Mouse (Mus musculus): ENCODE data around the gene 3110082J24Rik. TPM values are rescaled to one million over a fixed set of nuclear protein-coding genes. Genes with fewer than 3 reads are reported as not detected.

Gene 3110082J24Rik
- polyA plus RNA-seq, 1 experiment: not detected

GRCm38 (mm10) chr5:30152007-30152406 lies 46.1 kb upstream of the 3110082J24Rik start:
- DNase-seq (ENCODE audit: low read depth in 1 of 2, low spot score in 2 of 2): no peak
- WGBS: 84% methylated on average over 4 of the region's 4 CpGs
- no peak overlapping the region for H3K4me3 ChIP-seq (ENCODE audit: extremely low read depth, insufficient read depth, insufficient read length)

DNA sequence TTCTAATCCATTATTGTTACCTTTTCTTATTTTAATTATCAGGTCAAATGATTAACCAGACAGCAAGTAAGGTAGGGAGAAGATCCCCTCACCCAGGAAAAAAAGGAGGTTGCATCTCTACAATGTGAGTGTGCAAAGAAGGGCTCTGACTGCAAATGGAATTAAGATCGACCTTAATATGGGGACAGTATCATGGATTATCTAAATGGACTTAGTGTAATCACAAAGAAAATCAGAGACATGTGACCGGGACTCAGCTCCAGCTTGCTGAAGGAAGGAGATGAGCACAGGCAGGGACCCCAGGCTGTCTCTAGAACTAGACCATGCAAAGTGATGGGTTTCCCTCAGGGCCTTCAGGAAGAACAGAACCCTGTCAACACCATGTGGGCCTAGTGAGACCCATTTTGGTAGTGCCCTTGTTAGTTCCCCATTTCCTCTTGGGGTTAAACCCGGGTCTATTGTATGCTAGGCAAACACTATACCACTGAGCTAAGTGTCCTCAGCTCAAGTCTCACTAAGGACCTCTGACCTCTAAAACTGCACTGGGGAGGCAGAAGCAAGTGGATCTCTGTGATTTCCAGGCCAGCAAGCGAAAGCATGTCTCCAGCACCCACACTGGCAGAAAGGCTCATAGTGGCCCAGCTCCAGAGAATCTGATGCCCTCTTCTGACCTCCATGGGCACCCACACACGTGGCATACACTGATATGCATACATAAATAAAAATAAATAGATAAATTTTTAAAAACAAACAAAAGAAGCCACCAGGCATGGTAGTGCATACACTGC lies 42.4 kb upstream of the 3110082J24Rik start:
- no peak for TF ChIP-seq POLR2A (IDR thresholded peaks at IDR 0.05; ENCODE audit: low read depth, low read length)
- no peak for TF ChIP-seq CTCF (IDR thresholded peaks at IDR 0.05; ENCODE audit: extremely low read depth, insufficient read depth, insufficient read length, insufficient replicate concordance)
- H3K4me1 ChIP-seq (ENCODE audit: control insufficient read depth, insufficient read depth, insufficient read length): no peaks in the 10 kb centered on the region; the same call in 1 of the 2 replicates
- H3K36me3 ChIP-seq (ENCODE audit: control insufficient read depth, insufficient read depth, low read length): peaks cover 17% of the 10 kb centered on the region
- 78% methylated on average over 5 of the region's 5 CpGs for WGBS
- no peak for DNase-seq (ENCODE audit: low read depth in 1 of 2, low spot score in 2 of 2)
- H3K4me3 ChIP-seq (ENCODE audit: extremely low read depth, insufficient read depth, insufficient read length): no peak overlapping the region
- no peak overlapping the region for H3K27ac ChIP-seq (ENCODE audit: insufficient read depth, low read length)
- H3K27me3 ChIP-seq (ENCODE audit: control insufficient read depth, insufficient read depth, low read length): no peaks in the 10 kb centered on the region

More at GRCm38 (mm10) chr5:30152007-30152406, 46.1 kb upstream of the 3110082J24Rik start:
- Histone ChIP-seq H3K27ac (ENCODE audit: insufficient read depth, low read length) (no peak overlapping the region), H3K36me3 (ENCODE audit: control insufficient read depth, insufficient read depth, low read length) (no peaks in the 10 kb centered on the region; the same call in 1 of the 2 replicates), H3K27me3 (ENCODE audit: control insufficient read depth, insufficient read depth, low read length) (no peaks in the 10 kb centered on the region), H3K4me1 (ENCODE audit: control insufficient read depth, insufficient read depth, insufficient read length) (no peaks in the 10 kb centered on the region; the same call in 1 of the 2 replicates)
- TF ChIP-seq POLR2A (IDR thresholded peaks at IDR 0.05; ENCODE audit: low read depth, low read length): no peak
- TF ChIP-seq CTCF (IDR thresholded peaks at IDR 0.05; ENCODE audit: extremely low read depth, insufficient read depth, insufficient read length, insufficient replicate concordance): no peak

- WGBS: 97% methylated on average over 6 of the region's 6 CpGs
- Histone ChIP-seq H3K27ac (ENCODE audit: insufficient read depth, low read length) (no peak overlapping the region), H3K27me3 (ENCODE audit: control insufficient read depth, insufficient read depth, low read length) (no peaks in the 10 kb centered on the region), H3K36me3 (ENCODE audit: control insufficient read depth, insufficient read depth, low read length) (peaks cover 27% of the 10 kb centered on the region), H3K4me1 (ENCODE audit: control insufficient read depth, insufficient read depth, insufficient read length) (no peaks in the 10 kb centered on the region; the same call in 1 of the 2 replicates), H3K4me3 (ENCODE audit: extremely low read depth, insufficient read depth, insufficient read length) (no peak overlapping the region)
- no peak for TF ChIP-seq CTCF (IDR thresholded peaks at IDR 0.05; ENCODE audit: extremely low read depth, insufficient read depth, insufficient read length, insufficient replicate concordance)
- TF ChIP-seq POLR2A (IDR thresholded peaks at IDR 0.05; ENCODE audit: low read depth, low read length): no peak
- no peak for DNase-seq (ENCODE audit: low read depth in 1 of 2, low spot score in 2 of 2)
Measured at GRCm38 (mm10) chr5:30146526-30146925, 40.6 kb upstream of the 3110082J24Rik start.

DNA sequence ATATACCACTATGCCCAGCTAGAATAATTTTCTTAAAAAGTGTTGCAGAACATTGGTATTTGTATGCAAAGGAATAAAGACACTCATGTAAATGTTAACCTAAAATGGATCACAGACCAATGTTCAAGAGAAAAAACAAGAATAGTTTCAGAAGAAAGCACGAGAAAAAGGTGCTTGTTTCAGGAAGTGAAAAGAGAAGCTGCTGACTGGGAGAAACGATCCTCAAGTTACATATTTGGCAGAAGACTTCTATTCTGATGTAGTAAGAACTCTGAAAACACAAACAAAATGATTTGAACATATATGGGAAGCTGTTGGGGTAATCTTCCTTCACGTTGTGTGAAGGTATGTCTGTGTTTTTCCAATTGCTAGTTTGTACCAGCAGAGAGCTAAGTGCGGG lies 32.3 kb upstream of the 3110082J24Rik start:
- Histone ChIP-seq H3K4me1 (ENCODE audit: control insufficient read depth, insufficient read depth, insufficient read length) (no peaks in the 10 kb centered on the region), H3K36me3 (ENCODE audit: control insufficient read depth, insufficient read depth, low read length) (peaks cover 57% of the 10 kb centered on the region), H3K27ac (ENCODE audit: insufficient read depth, low read length) (no peak overlapping the region), H3K4me3 (ENCODE audit: extremely low read depth, insufficient read depth, insufficient read length) (no peak overlapping the region), H3K27me3 (ENCODE audit: control insufficient read depth, insufficient read depth, low read length) (no peaks in the 10 kb centered on the region)
- 68% methylated on average over 4 of the region's 4 CpGs for WGBS
- no peak for DNase-seq (ENCODE audit: low read depth in 1 of 2, low spot score in 2 of 2)
- TF ChIP-seq CTCF (IDR thresholded peaks at IDR 0.05; ENCODE audit: extremely low read depth, insufficient read depth, insufficient read length, insufficient replicate concordance) (no peak), POLR2A (IDR thresholded peaks at IDR 0.05; ENCODE audit: low read depth, low read length) (no peak)

- TF ChIP-seq CTCF (IDR thresholded peaks at IDR 0.05; ENCODE audit: extremely low read depth, insufficient read depth, insufficient read length, insufficient replicate concordance) (no peak), POLR2A (IDR thresholded peaks at IDR 0.05; ENCODE audit: low read depth, low read length) (no peak)
- Histone ChIP-seq H3K36me3 (ENCODE audit: control insufficient read depth, insufficient read depth, low read length) (peaks cover 55% of the 10 kb centered on the region), H3K4me3 (ENCODE audit: extremely low read depth, insufficient read depth, insufficient read length) (no peak overlapping the region), H3K27ac (ENCODE audit: insufficient read depth, low read length) (no peak overlapping the region), H3K4me1 (ENCODE audit: control insufficient read depth, insufficient read depth, insufficient read length) (no peaks in the 10 kb centered on the region), H3K27me3 (ENCODE audit: control insufficient read depth, insufficient read depth, low read length) (no peaks in the 10 kb centered on the region)
- 94% methylated on average over 9 of the region's 9 CpGs for WGBS
- DNase-seq (ENCODE audit: low read depth in 1 of 2, low spot score in 2 of 2): no peak
Measured at GRCm38 (mm10) chr5:30137271-30137670, 31.4 kb upstream of the 3110082J24Rik start.

DNA sequence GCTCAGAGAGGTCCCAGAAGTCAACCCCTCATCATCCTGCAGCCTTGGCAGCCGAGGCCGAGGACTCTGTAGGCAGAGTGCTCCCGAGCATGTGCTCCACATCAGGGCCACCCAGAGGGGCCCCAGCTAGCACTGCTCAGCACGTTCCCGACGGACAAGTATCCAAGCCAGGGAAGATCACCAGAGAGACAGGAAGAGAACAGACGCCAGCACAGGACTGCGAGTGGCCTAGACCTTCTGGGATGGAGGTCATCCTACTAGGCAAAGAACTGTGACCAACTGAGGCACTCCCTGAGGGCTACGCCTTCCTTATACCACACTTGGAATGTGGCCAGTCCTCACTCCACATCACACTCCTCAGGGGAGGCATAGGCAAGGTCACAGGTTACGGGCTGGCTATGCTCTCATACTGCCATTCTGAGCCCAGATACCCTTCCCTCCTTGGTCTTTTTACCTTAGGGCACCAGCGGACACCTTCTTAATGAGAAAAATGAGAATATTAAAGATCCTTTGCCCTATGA lies 29.9 kb upstream of the 3110082J24Rik start:
- Histone ChIP-seq H3K4me1 (ENCODE audit: control insufficient read depth, insufficient read depth, insufficient read length) (no peaks in the 10 kb centered on the region), H3K27ac (ENCODE audit: insufficient read depth, low read length) (no peak overlapping the region), H3K27me3 (ENCODE audit: control insufficient read depth, insufficient read depth, low read length) (no peaks in the 10 kb centered on the region), H3K36me3 (ENCODE audit: control insufficient read depth, insufficient read depth, low read length) (peaks cover 52% of the 10 kb centered on the region), H3K4me3 (ENCODE audit: extremely low read depth, insufficient read depth, insufficient read length) (no peak overlapping the region)
- no peak for TF ChIP-seq POLR2A (IDR thresholded peaks at IDR 0.05; ENCODE audit: low read depth, low read length)
- no peak for TF ChIP-seq CTCF (IDR thresholded peaks at IDR 0.05; ENCODE audit: extremely low read depth, insufficient read depth, insufficient read length, insufficient replicate concordance)
- no peak for DNase-seq (ENCODE audit: low read depth in 1 of 2, low spot score in 2 of 2)
- 93% methylated on average over 11 of the region's 11 CpGs for whole genome bisulfite sequencing

DNA sequence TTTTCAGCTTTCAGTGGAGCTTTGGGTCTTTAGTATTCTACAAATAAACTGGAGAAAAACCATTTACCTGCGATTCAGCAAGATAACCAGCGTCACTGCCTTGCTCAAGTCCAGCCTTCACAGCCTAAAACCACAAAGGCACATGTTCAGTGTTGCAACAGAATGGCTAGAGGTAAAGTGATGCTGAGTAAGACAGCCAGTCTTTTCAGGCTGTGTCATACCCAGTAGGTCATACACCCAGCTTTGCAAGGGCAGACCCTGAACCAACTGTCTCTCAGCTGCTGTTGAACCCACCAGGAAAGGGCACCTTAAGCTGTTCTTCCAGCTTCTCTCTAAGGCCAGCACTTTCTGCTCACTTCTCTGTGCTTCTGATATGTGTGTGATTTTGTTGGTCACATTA lies 26.3 kb upstream of the 3110082J24Rik start:
- DNase-seq (ENCODE audit: low read depth in 1 of 2, low spot score in 2 of 2): no peak
- H3K27me3 ChIP-seq (ENCODE audit: control insufficient read depth, insufficient read depth, low read length): no peaks in the 10 kb centered on the region
- H3K4me3 ChIP-seq (ENCODE audit: extremely low read depth, insufficient read depth, insufficient read length): no peak overlapping the region
- no peak for TF ChIP-seq CTCF (IDR thresholded peaks at IDR 0.05; ENCODE audit: extremely low read depth, insufficient read depth, insufficient read length, insufficient replicate concordance)
- no peak for TF ChIP-seq POLR2A (IDR thresholded peaks at IDR 0.05; ENCODE audit: low read depth, low read length)
- no peaks in the 10 kb centered on the region for H3K4me1 ChIP-seq (ENCODE audit: control insufficient read depth, insufficient read depth, insufficient read length)
- peaks cover 48% of the 10 kb centered on the region for H3K36me3 ChIP-seq (ENCODE audit: control insufficient read depth, insufficient read depth, low read length)
- WGBS: 94% methylated on average over 2 of the region's 2 CpGs
- no peak overlapping the region for H3K27ac ChIP-seq (ENCODE audit: insufficient read depth, low read length)

Measured in spleen, adult 2 months (tissue).